Mouse (Mus musculus): ENCODE data around the gene Usp2. TPM values are rescaled to one million over a fixed set of nuclear protein-coding genes. Genes with fewer than 3 reads are reported as not detected.
A peak's percentile ranks its signal among the peaks of the same experiment; 100 is the strongest.

The Usp2 gene
- polyA plus RNA-seq, 1 experiment = 3.2 TPM

- Histone ChIP-seq H3K4me1 (ENCODE audit: control insufficient read depth, insufficient read depth, low read length) (peaks cover 27% of the 10 kb centered on the region), H3K27ac (ENCODE audit: insufficient read depth, low read depth, low read length) (no peak overlapping the region), H3K4me3 (ENCODE audit: insufficient read depth, low read length) (peak overlapping the region; percentile 45)
- no peak for TF ChIP-seq CTCF (IDR thresholded peaks at IDR 0.05; ENCODE audit: low read depth, low read length)
- no peak for TF ChIP-seq POLR2A (IDR thresholded peaks at IDR 0.05; ENCODE audit: borderline replicate concordance, low read depth, low read length)
Observed at GRCm38 (mm10) chr9:44130034-44130433, 63.2 kb downstream of the Usp2 start.

- Histone ChIP-seq H3K27ac (ENCODE audit: insufficient read depth, low read depth, low read length) (no peak overlapping the region), H3K4me3 (ENCODE audit: insufficient read depth, low read length) (peak overlapping the region; percentile 45)
- TF ChIP-seq CTCF (IDR thresholded peaks at IDR 0.05; ENCODE audit: low read depth, low read length) (no peak), POLR2A (IDR thresholded peaks at IDR 0.05; ENCODE audit: borderline replicate concordance, low read depth, low read length) (no peak)
Observed at GRCm38 (mm10) chr9:44130581-44131275, 63.9 kb downstream of the Usp2 start.

GRCm38 (mm10) chr9:44131276-44131590 lies 64.4 kb downstream of the Usp2 start:
- no peak overlapping the region for H3K4me3 ChIP-seq (ENCODE audit: insufficient read depth, low read length)
- no peak overlapping the region for H3K27ac ChIP-seq (ENCODE audit: insufficient read depth, low read depth, low read length)
- H3K4me1 ChIP-seq (ENCODE audit: control insufficient read depth, insufficient read depth, low read length) = peaks cover 26% of the 10 kb centered on the region
- TF ChIP-seq CTCF (IDR thresholded peaks at IDR 0.05; ENCODE audit: low read depth, low read length) (no peak), POLR2A (IDR thresholded peaks at IDR 0.05; ENCODE audit: borderline replicate concordance, low read depth, low read length) (no peak)

More at GRCm38 (mm10) chr9:44130581-44131275, 63.9 kb downstream of the Usp2 start:
- peaks cover 27% of the 10 kb centered on the region for H3K4me1 ChIP-seq (ENCODE audit: control insufficient read depth, insufficient read depth, low read length)

GRCm38 (mm10) chr9:44132200-44132599 lies 65.4 kb downstream of the Usp2 start:
- Histone ChIP-seq H3K4me3 (ENCODE audit: insufficient read depth, low read length) (no peak overlapping the region), H3K27ac (ENCODE audit: insufficient read depth, low read depth, low read length) (no peak overlapping the region), H3K4me1 (ENCODE audit: control insufficient read depth, insufficient read depth, low read length) (peaks cover 19% of the 10 kb centered on the region)
- TF ChIP-seq POLR2A (IDR thresholded peaks at IDR 0.05; ENCODE audit: borderline replicate concordance, low read depth, low read length) = no peak
- TF ChIP-seq CTCF (IDR thresholded peaks at IDR 0.05; ENCODE audit: low read depth, low read length) = no peak

GRCm38 (mm10) chr9:44133287-44133686 lies 66.5 kb downstream of the Usp2 start:
- TF ChIP-seq CTCF (IDR thresholded peaks at IDR 0.05; ENCODE audit: low read depth, low read length) (no peak), POLR2A (IDR thresholded peaks at IDR 0.05; ENCODE audit: borderline replicate concordance, low read depth, low read length) (no peak)
- Histone ChIP-seq H3K27ac (ENCODE audit: insufficient read depth, low read depth, low read length) (no peak overlapping the region), H3K4me3 (ENCODE audit: insufficient read depth, low read length) (no peak overlapping the region), H3K4me1 (ENCODE audit: control insufficient read depth, insufficient read depth, low read length) (peaks cover 20% of the 10 kb centered on the region)

GRCm38 (mm10) chr9:44134101-44134850 lies 67.5 kb downstream of the Usp2 start, which contains the start of gene Mcam:
Gene Mcam, plus strand, starts transcription at chr9:44134469.
- H3K4me3 ChIP-seq (ENCODE audit: insufficient read depth, low read length) = peak within 1 kb of the TSS; percentile 55
- no peak within 1 kb of the TSS for H3K27ac ChIP-seq (ENCODE audit: insufficient read depth, low read depth, low read length)
- peaks cover 14% of the 10 kb centered on the region for H3K4me1 ChIP-seq (ENCODE audit: control insufficient read depth, insufficient read depth, low read length)
- no peak for TF ChIP-seq POLR2A (IDR thresholded peaks at IDR 0.05; ENCODE audit: borderline replicate concordance, low read depth, low read length)
- TF ChIP-seq CTCF (IDR thresholded peaks at IDR 0.05; ENCODE audit: low read depth, low read length) = no peak

- no peak for TF ChIP-seq CTCF (IDR thresholded peaks at IDR 0.05; ENCODE audit: low read depth, low read length)
- TF ChIP-seq POLR2A (IDR thresholded peaks at IDR 0.05; ENCODE audit: borderline replicate concordance, low read depth, low read length) = no peak
- Histone ChIP-seq H3K4me1 (ENCODE audit: control insufficient read depth, insufficient read depth, low read length) (peaks cover 8% of the 10 kb centered on the region), H3K4me3 (ENCODE audit: insufficient read depth, low read length) (peak overlapping the region; percentile 55), H3K27ac (ENCODE audit: insufficient read depth, low read depth, low read length) (no peak overlapping the region)
Observed at GRCm38 (mm10) chr9:44134851-44135730, 68.3 kb downstream of the Usp2 start.

GRCm38 (mm10) chr9:44135731-44136411 lies 69.0 kb downstream of the Usp2 start:
- Histone ChIP-seq H3K27ac (ENCODE audit: insufficient read depth, low read depth, low read length) (no peak overlapping the region), H3K4me1 (ENCODE audit: control insufficient read depth, insufficient read depth, low read length) (peaks cover 5% of the 10 kb centered on the region), H3K4me3 (ENCODE audit: insufficient read depth, low read length) (0 out of 2 replicates have a peak overlapping the region, but pooled peaks have one; percentile 55)
- no peak for TF ChIP-seq POLR2A (IDR thresholded peaks at IDR 0.05; ENCODE audit: borderline replicate concordance, low read depth, low read length)

- TF ChIP-seq CTCF (IDR thresholded peaks at IDR 0.05; ENCODE audit: low read depth, low read length) (no peak), POLR2A (IDR thresholded peaks at IDR 0.05; ENCODE audit: borderline replicate concordance, low read depth, low read length) (no peak)
- no peak overlapping the region for H3K4me3 ChIP-seq (ENCODE audit: insufficient read depth, low read length)
- peaks cover 5% of the 10 kb centered on the region for H3K4me1 ChIP-seq (ENCODE audit: control insufficient read depth, insufficient read depth, low read length)
- H3K27ac ChIP-seq (ENCODE audit: insufficient read depth, low read depth, low read length) = no peak overlapping the region
Observed at GRCm38 (mm10) chr9:44137846-44138245, 71.0 kb downstream of the Usp2 start.
